Mouse (Mus musculus) erythroblast, embryonic 14.5 days (primary cell): Measurements from ENCODE around the gene Wdr91.

ENCODE experiments used
- GATA1 ChIP-seq: IDR thresholded peaks from 2 replicates; pipeline ENCODE4 v1.6.1; 2012; ENCODE audit warnings: low read length, inconsistent platforms, mixed read lengths
- TAL1 ChIP-seq: IDR thresholded peaks from 3 replicates; pipeline ENCODE4 v1.6.1; 2012; ENCODE audit warnings: low read length, inconsistent platforms, mixed read lengths

DNA sequence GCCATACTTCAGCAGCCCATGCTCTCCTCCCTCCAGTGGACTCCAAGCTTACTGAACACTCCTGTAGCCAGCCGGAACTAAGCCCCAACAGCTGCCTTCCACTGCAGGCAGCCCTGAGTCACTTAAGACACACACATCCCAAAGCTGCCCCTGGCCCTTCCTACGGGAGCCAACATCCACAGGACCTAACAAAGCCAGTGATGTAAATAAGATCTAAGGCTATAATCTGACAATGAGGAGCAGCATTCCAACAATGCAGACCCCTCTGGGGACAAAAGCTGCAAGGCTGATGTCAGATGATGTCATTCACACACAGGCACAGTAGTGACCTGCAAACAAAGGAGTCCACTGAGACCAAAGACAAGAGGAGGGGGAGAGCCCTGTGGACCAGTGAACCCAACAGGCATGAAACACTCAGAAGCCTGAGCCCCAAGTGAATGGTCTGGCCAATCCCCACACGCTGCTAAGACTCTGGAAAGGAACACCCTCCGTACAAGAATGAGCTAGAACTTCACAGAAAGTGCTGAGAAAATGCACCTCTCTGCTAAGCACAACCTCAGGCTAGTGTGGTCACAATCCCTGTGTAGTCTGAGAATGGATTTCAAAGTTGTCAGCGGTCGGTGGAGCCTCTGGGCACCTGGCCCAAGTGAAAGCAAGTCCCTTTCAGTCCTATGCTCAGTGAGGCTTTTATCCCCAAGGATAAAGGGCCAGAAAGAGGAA is 23.4 kb downstream of the Wdr91 start:
- TF ChIP-seq GATA1 (no peak), TAL1 (no peak)
